Mouse (Mus musculus): Measurements from ENCODE around the gene Gna15. TPM values are rescaled to one million over a fixed set of nuclear protein-coding genes. Genes with fewer than 3 reads are reported as not detected.
A peak's percentile ranks its signal among the peaks of the same experiment; 100 is the strongest.

The Gna15 gene
- polyA plus RNA-seq, 1 experiment = 1.5 TPM

GRCm38 (mm10) chr10:81569507-81570237, 45.6 kb upstream of the Gna15 start:
- 88% methylated on average over 9 of the region's 9 CpGs for WGBS
- no peak overlapping the region for H3K27ac ChIP-seq (ENCODE audit: insufficient read depth, low read depth, low read length)
- TF ChIP-seq POLR2A (IDR thresholded peaks at IDR 0.05; ENCODE audit: low read depth, low read length) = no peak
- no peak for TF ChIP-seq CTCF (IDR thresholded peaks at IDR 0.05; ENCODE audit: extremely low read depth, insufficient read length, insufficient replicate concordance, low read depth, low read length)
- peaks cover 5% of the 10 kb centered on the region for H3K4me1 ChIP-seq (ENCODE audit: control insufficient read depth, insufficient read depth, insufficient read length, low read length)
- no peak overlapping the region for H3K4me3 ChIP-seq (ENCODE audit: low read depth, low read length)
- H3K36me3 ChIP-seq (ENCODE audit: control insufficient read depth, insufficient read depth, low read length) = peaks cover 17% of the 10 kb centered on the region
- peaks cover 3% of the 10 kb centered on the region for H3K27me3 ChIP-seq (ENCODE audit: control insufficient read depth, insufficient read depth, low read length)

- Histone ChIP-seq H3K4me3 (ENCODE audit: low read depth, low read length) (no peak overlapping the region), H3K4me1 (ENCODE audit: control insufficient read depth, insufficient read depth, insufficient read length, low read length) (peaks cover 10% of the 10 kb centered on the region), H3K36me3 (ENCODE audit: control insufficient read depth, insufficient read depth, low read length) (peaks cover 27% of the 10 kb centered on the region), H3K27me3 (ENCODE audit: control insufficient read depth, insufficient read depth, low read length) (peaks cover 3% of the 10 kb centered on the region; the same call in 1 of the 2 replicates), H3K27ac (ENCODE audit: insufficient read depth, low read depth, low read length) (no peak overlapping the region)
- TF ChIP-seq POLR2A (IDR thresholded peaks at IDR 0.05; ENCODE audit: low read depth, low read length) (no peak), CTCF (IDR thresholded peaks at IDR 0.05; ENCODE audit: extremely low read depth, insufficient read length, insufficient replicate concordance, low read depth, low read length) (no peak)
- 25% methylated on average over 15 of the region's 16 CpGs for WGBS
Measured at GRCm38 (mm10) chr10:81568381-81569191, 44.6 kb upstream of the Gna15 start.

- H3K4me1 ChIP-seq (ENCODE audit: control insufficient read depth, insufficient read depth, insufficient read length, low read length) = peaks cover 26% of the 10 kb centered on the region
- H3K36me3 ChIP-seq (ENCODE audit: control insufficient read depth, insufficient read depth, low read length) = peaks cover 45% of the 10 kb centered on the region
- TF ChIP-seq CTCF (IDR thresholded peaks at IDR 0.05; ENCODE audit: extremely low read depth, insufficient read length, insufficient replicate concordance, low read depth, low read length) (no peak), POLR2A (IDR thresholded peaks at IDR 0.05; ENCODE audit: low read depth, low read length) (no peak)
- H3K27ac ChIP-seq (ENCODE audit: insufficient read depth, low read depth, low read length) = no peak overlapping the region
- no peaks in the 10 kb centered on the region for H3K27me3 ChIP-seq (ENCODE audit: control insufficient read depth, insufficient read depth, low read length)
- WGBS = 75% methylated on average over 20 of the region's 20 CpGs
- H3K4me3 ChIP-seq (ENCODE audit: low read depth, low read length) = no peak overlapping the region
Measured at GRCm38 (mm10) chr10:81565257-81566228, 41.5 kb upstream of the Gna15 start.

GRCm38 (mm10) chr10:81564734-81565133, 40.7 kb upstream of the Gna15 start:
- no peak overlapping the region for H3K27ac ChIP-seq (ENCODE audit: insufficient read depth, low read depth, low read length)
- H3K4me1 ChIP-seq (ENCODE audit: control insufficient read depth, insufficient read depth, insufficient read length, low read length) = peaks cover 26% of the 10 kb centered on the region
- H3K4me3 ChIP-seq (ENCODE audit: low read depth, low read length) = no peak overlapping the region
- H3K36me3 ChIP-seq (ENCODE audit: control insufficient read depth, insufficient read depth, low read length) = peaks cover 45% of the 10 kb centered on the region
- peak; percentile 69; the same call in 1 of the 2 replicates for TF ChIP-seq CTCF (IDR thresholded peaks at IDR 0.05; ENCODE audit: extremely low read depth, insufficient read length, insufficient replicate concordance, low read depth, low read length)
- TF ChIP-seq POLR2A (IDR thresholded peaks at IDR 0.05; ENCODE audit: low read depth, low read length) = no peak
- no peaks in the 10 kb centered on the region for H3K27me3 ChIP-seq (ENCODE audit: control insufficient read depth, insufficient read depth, low read length)
- 48% methylated on average over 10 of the region's 10 CpGs for WGBS

GRCm38 (mm10) chr10:81564216-81564615, 40.2 kb upstream of the Gna15 start:
- H3K27ac ChIP-seq (ENCODE audit: insufficient read depth, low read depth, low read length) = no peak overlapping the region
- H3K4me1 ChIP-seq (ENCODE audit: control insufficient read depth, insufficient read depth, insufficient read length, low read length) = peaks cover 26% of the 10 kb centered on the region
- H3K4me3 ChIP-seq (ENCODE audit: low read depth, low read length) = peak overlapping the region; percentile 16
- TF ChIP-seq POLR2A (IDR thresholded peaks at IDR 0.05; ENCODE audit: low read depth, low read length) (no peak), CTCF (IDR thresholded peaks at IDR 0.05; ENCODE audit: extremely low read depth, insufficient read length, insufficient replicate concordance, low read depth, low read length) (no peak)
- no peaks in the 10 kb centered on the region for H3K27me3 ChIP-seq (ENCODE audit: control insufficient read depth, insufficient read depth, low read length)
- 26% methylated on average over 10 of the region's 10 CpGs for WGBS
- peaks cover 45% of the 10 kb centered on the region for H3K36me3 ChIP-seq (ENCODE audit: control insufficient read depth, insufficient read depth, low read length)

GRCm38 (mm10) chr10:81563481-81563880, 39.5 kb upstream of the Gna15 start:
- Histone ChIP-seq H3K36me3 (ENCODE audit: control insufficient read depth, insufficient read depth, low read length) (peaks cover 45% of the 10 kb centered on the region), H3K4me1 (ENCODE audit: control insufficient read depth, insufficient read depth, insufficient read length, low read length) (peaks cover 28% of the 10 kb centered on the region), H3K4me3 (ENCODE audit: low read depth, low read length) (0 out of 2 replicates have a peak overlapping the region, but pooled peaks have one; percentile 8), H3K27me3 (ENCODE audit: control insufficient read depth, insufficient read depth, low read length) (no peaks in the 10 kb centered on the region), H3K27ac (ENCODE audit: insufficient read depth, low read depth, low read length) (peak overlapping the region; percentile 20; the same call in 1 of the 2 replicates)
- TF ChIP-seq CTCF (IDR thresholded peaks at IDR 0.05; ENCODE audit: extremely low read depth, insufficient read length, insufficient replicate concordance, low read depth, low read length) = no peak
- no peak for TF ChIP-seq POLR2A (IDR thresholded peaks at IDR 0.05; ENCODE audit: low read depth, low read length)
- 34% methylated on average over 6 of the region's 6 CpGs for WGBS
